Mouse (Mus musculus): ENCODE measurements at regions not wholly inside any gene's neighbourhood (a gene's known extent, or its start where the extent isn't known, plus 50 kb on each side); places are given as distances from the start of the nearest gene placed in this dataset.

DNA sequence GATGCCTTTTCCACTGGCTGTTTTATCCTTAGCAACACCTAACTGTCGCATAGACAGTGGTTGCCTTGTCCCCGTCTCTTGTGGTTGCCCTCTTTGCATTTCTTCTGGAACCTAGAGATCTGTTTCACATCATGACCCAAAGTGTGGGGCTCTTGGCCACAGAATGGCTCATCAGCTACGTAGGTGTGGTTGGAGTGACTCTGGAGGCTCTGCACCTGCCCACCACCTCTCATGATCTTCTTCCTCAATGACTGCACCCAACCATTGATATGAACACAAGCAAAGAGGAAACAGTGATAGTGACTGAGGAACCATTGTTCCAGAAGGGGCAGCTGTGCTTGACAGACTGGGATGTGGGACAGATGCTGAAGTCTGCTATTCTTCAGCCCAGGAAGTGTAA is 167.8 kb upstream of the Rapgef5 start:
- TF ChIP-seq CTCF (IDR thresholded peaks at IDR 0.05; ENCODE audit: extremely low read depth, insufficient read depth, insufficient read length, insufficient replicate concordance) (no peak), POLR2A (IDR thresholded peaks at IDR 0.05; ENCODE audit: low read depth, low read length) (no peak)
